Mouse (Mus musculus) limb, embryonic 12.5 days (tissue): Measurements from ENCODE around the gene Sv2b. TPM values are rescaled to one million over a fixed set of nuclear protein-coding genes. Genes with fewer than 3 reads are reported as not detected.
"Not testable (repeated sequence)": the region's sequence is repeated elsewhere in the genome, so short reads cannot be mapped to it uniquely, and the experiment has no call there.

Source experiments
- ATAC-seq: fragments of 200-750 bp; cut with Nextera tagmentation; 2 replicates; pipeline ENCODE4 v1.8.0; 2017; ENCODE audit warnings: low read depth, moderate TSS enrichment; ENCODE audit not compliant: insufficient number of reproducible peaks, insufficient read depth, low FRiP score, low TSS enrichment
- H3K27ac ChIP-seq: fragments of 300-500 bp; sonication (generic); 2 replicates; pipeline ENCODE4 v1.5.1; 2016; ENCODE audit warnings: mild to moderate bottlenecking, moderate library complexity
- H3K27me3 ChIP-seq: fragments of 300-500 bp; sonication (generic); 2 replicates; pipeline ENCODE4 v1.6.1; 2016; ENCODE audit warnings: mild to moderate bottlenecking, moderate library complexity
- H3K36me3 ChIP-seq: fragments of 300-500 bp; sonication (generic); 2 replicates; pipeline ENCODE4 v1.6.1; 2016; ENCODE audit warnings: mild to moderate bottlenecking, moderate library complexity
- H3K4me1 ChIP-seq: fragments of 300-500 bp; sonication (generic); replicated peaks from 2 replicates; pipeline ENCODE4 v1.6.1; 2016
- H3K4me2 ChIP-seq: fragments of 300-500 bp; sonication (generic); 2 replicates; pipeline ENCODE4 v1.6.1; 2016; ENCODE audit warnings: mild to moderate bottlenecking, moderate library complexity
- H3K4me3 ChIP-seq: fragments of 300-500 bp; sonication (generic); replicated peaks from 2 replicates; pipeline ENCODE4 v1.5.1; 2016; ENCODE audit warnings: mild to moderate bottlenecking
- H3K9ac ChIP-seq: fragments of 300-500 bp; sonication (generic); replicated peaks from 2 replicates; pipeline ENCODE4 v1.6.1; 2016; ENCODE audit warnings: mild to moderate bottlenecking, moderate library complexity
- H3K9me3 ChIP-seq: fragments of 300-500 bp; sonication (generic); 2 replicates; pipeline ENCODE4 v1.6.1; 2016; ENCODE audit warnings: mild to moderate bottlenecking, moderate library complexity
- WGBS: fragments of 180-500 bp; shearing (Covaris S2); methylation state at CpG from one replicate; pipeline ENCODE4 v1.1.7; 2016; 5-methylcytosine and 5-hydroxymethylcytosine counted together
- polyA plus RNA-seq: library from polyadenylated mRNA; unstranded; fragments of >200 nt; fragmentation: Nextera tagmentation; extraction: Ambion mirVana; gene quantifications from 2 replicates; pipeline ENCODE4 v1.2.1, GENCODE M21; 2016

Sv2b gene
- polyA plus RNA-seq = 1.6 and 1.8 TPM in 2 replicates

DNA sequence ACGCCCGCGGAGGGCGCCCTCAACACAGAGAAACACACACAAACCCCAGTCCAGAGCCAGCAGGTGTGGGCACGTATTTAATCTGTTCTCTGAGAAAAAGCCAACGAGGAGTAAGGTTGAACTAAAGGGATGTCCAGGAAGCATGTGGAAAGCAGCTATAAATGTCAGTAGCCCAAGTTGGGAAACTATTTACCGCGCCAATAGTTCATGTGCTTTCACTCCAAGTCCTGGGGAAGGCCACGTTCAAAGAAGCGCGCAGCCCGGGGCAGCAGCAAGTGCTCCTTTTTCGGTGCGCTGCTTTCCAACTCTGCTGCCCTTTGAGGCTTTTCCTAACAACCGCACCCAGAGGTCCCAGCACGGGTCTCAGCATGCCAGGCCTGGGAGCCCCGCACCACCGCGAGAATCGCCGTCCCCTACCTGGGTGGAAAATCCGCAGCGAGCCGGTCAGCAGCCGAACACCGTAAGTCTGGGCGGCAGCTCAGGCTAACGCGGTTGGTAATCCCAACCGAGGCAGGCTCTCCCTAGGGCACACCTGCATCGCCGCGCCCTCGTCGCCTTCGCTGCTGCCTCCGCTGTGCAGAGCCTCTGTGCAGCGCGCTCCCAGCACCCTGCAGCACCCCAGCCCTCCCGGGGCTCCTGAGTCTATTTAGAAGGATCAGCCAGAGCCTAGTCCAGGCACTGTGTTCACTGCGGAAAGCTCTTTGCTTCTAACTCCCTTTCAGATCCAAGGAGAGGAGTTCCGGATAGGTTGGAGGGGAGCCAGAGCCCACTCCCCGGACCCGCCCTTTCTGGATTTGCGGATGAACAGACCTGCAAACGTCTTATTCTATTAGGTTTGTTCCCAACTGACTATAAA, at the start of gene Sv2b:
Gene Sv2b (minus strand): TSS at position 806 of the 856 bp plus-strand sequence.
- Histone ChIP-seq H3K27ac (no peak within 1 kb of the TSS), H3K36me3 (no peaks in the 10 kb centered on the region), H3K4me1 (peaks cover 17% of the 10 kb centered on the region), H3K9me3 (no peaks in the 10 kb centered on the region), H3K4me3 (peak within 1 kb of the TSS; percentile 52), H3K4me2 (peak within 1 kb of the TSS; percentile 93), H3K9ac (peak within 1 kb of the TSS; percentile 53), H3K27me3 (peaks cover 49% of the 10 kb centered on the region)
- ATAC-seq = peak; percentile 63
- WGBS = 1% methylated on average over 46 of the region's 46 CpGs

DNA sequence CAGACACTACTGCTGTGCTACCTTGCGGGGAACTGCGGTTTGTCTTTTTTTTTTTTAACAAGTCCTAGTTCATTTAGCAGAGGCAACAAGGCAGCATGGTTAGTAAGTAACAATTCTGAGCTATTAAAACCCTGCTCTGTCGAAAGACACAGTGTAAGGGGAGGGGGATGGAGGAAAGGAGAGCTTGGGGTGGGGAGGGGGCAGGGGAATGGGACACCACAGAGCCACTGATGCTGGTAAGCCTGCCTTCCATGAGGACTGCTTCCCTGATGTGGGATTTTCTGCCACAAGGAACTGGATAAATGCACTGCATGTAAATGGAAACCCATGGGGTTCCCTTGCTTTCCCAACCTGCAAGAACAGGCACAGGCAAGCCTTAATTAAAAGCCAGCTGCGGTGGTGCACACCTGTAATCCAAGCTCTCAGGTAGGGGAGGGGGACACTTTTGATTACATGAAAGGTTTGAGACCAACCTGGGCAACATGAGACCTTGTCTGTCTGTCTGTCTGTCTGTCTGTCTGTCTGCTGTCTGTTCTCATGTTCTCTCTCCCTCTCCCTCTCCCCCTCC, 49.3 kb upstream of the Sv2b start:
- Histone ChIP-seq H3K9ac (no peak overlapping the region), H3K4me2 (no peak overlapping the region), H3K27me3 (no peaks in the 10 kb centered on the region), H3K4me3 (no peak overlapping the region), H3K9me3 (no peaks in the 10 kb centered on the region), H3K4me1 (peaks cover 5% of the 10 kb centered on the region), H3K27ac (no peak overlapping the region), H3K36me3 (no peaks in the 10 kb centered on the region)
- no peak for ATAC-seq
- WGBS = 33% methylated on average over 4 of the region's 4 CpGs

- no peak for ATAC-seq
- H3K9ac ChIP-seq = no peak overlapping the region
- H3K27me3 ChIP-seq = no peaks in the 10 kb centered on the region
- no peaks in the 10 kb centered on the region for H3K36me3 ChIP-seq
- H3K4me1 ChIP-seq = peaks cover 5% of the 10 kb centered on the region
- H3K4me3 ChIP-seq = no peak overlapping the region
- no peak overlapping the region for H3K27ac ChIP-seq
- H3K4me2 ChIP-seq = no peak overlapping the region
- WGBS = 82% methylated on average over 2 of the region's 2 CpGs
- no peaks in the 10 kb centered on the region for H3K9me3 ChIP-seq
Observed at GRCm38 (mm10) chr7:75355521-75355920, 46.5 kb upstream of the Sv2b start.

DNA sequence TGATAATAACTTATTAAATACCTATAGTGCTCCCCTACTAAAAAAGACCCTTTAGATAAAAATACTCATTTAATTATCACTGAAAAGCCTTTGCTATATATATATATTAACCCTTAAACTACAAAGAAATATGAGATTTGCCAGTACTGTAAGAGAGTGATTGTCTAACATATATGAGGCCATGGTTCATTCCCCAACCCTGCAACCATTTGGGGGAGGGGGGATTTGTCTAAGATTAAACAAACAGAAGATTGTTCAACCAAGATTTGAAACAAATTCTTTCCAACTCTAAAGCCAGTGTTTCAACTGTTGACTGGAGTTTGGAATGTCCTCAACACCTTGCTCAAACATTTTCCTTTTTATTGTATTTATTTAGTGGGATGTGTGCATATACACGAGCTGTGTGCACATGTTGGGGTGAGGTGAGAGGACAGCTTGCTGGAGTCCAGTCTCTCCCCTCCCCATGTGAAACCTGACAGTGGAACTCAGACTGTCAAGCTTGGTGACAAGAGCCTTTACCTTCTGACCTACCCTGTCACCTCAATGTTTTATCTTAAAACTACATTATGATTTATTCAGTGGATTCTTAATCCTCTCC, 43.8 kb upstream of the Sv2b start:
- H3K4me2 ChIP-seq = no peak overlapping the region
- WGBS = 52% methylated on average over 1 of the region's 1 CpGs
- no peaks in the 10 kb centered on the region for H3K27me3 ChIP-seq
- no peak overlapping the region for H3K4me3 ChIP-seq
- no peaks in the 10 kb centered on the region for H3K36me3 ChIP-seq
- no peak overlapping the region for H3K27ac ChIP-seq
- no peak for ATAC-seq
- no peak overlapping the region for H3K9ac ChIP-seq
- H3K9me3 ChIP-seq = no peaks in the 10 kb centered on the region
- no peaks in the 10 kb centered on the region for H3K4me1 ChIP-seq

GRCm38 (mm10) chr7:75350172-75350571, 41.1 kb upstream of the Sv2b start:
- no peaks in the 10 kb centered on the region for H3K9me3 ChIP-seq
- no peaks in the 10 kb centered on the region for H3K36me3 ChIP-seq
- H3K4me3 ChIP-seq = no peak overlapping the region
- no peak overlapping the region for H3K9ac ChIP-seq
- ATAC-seq = no peak
- no peak overlapping the region for H3K27ac ChIP-seq
- no peak overlapping the region for H3K4me2 ChIP-seq
- no peaks in the 10 kb centered on the region for H3K4me1 ChIP-seq
- 72% methylated on average over 2 of the region's 2 CpGs for WGBS
- H3K27me3 ChIP-seq = no peaks in the 10 kb centered on the region

- H3K9me3 ChIP-seq = no peaks in the 10 kb centered on the region
- ATAC-seq = no peak
- no peak overlapping the region for H3K9ac ChIP-seq
- H3K4me1 ChIP-seq = peaks cover 12% of the 10 kb centered on the region
- no peaks in the 10 kb centered on the region for H3K36me3 ChIP-seq
- H3K27ac ChIP-seq = no peak overlapping the region
- no peak overlapping the region for H3K4me3 ChIP-seq
- H3K4me2 ChIP-seq = no peak overlapping the region
- 32% methylated on average over 3 of the region's 3 CpGs for WGBS
- H3K27me3 ChIP-seq = no peaks in the 10 kb centered on the region
Observed at GRCm38 (mm10) chr7:75332311-75332710, 23.2 kb upstream of the Sv2b start.

DNA sequence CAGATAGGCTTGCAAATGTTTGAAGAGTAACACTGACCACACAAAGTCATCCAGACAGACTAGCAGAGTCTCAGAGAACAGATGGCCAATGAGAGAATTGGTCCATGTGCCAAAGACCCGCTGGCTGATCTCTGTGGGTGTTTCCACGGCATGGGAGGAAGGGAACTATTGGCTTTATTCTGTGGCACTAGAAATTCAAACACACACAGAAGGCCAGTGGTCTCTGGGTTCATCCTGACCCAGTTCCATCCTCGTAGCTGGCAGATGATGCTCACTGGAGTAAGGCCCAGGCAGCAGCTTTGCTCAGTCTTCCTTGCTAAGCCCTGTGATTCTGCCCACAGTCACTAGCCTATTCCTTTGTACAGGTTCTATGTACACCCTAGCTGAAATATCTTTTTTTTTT, 20.7 kb upstream of the Sv2b start:
- 61% methylated on average over 3 of the region's 3 CpGs for WGBS
- Histone ChIP-seq H3K4me1 (peaks cover 12% of the 10 kb centered on the region), H3K9ac (no peak overlapping the region), H3K9me3 (no peaks in the 10 kb centered on the region), H3K4me2 (no peak overlapping the region), H3K4me3 (no peak overlapping the region), H3K27ac (no peak overlapping the region), H3K36me3 (no peaks in the 10 kb centered on the region), H3K27me3 (no peaks in the 10 kb centered on the region)
- no peak for ATAC-seq

- no peak overlapping the region for H3K4me2 ChIP-seq
- WGBS = 56% methylated on average over 3 of the region's 3 CpGs
- no peaks in the 10 kb centered on the region for H3K27me3 ChIP-seq
- no peak overlapping the region for H3K9ac ChIP-seq
- no peak for ATAC-seq
- H3K4me1 ChIP-seq = peaks cover 12% of the 10 kb centered on the region
- no peaks in the 10 kb centered on the region for H3K9me3 ChIP-seq
- H3K4me3 ChIP-seq = no peak overlapping the region
- no peak overlapping the region for H3K27ac ChIP-seq
- no peaks in the 10 kb centered on the region for H3K36me3 ChIP-seq
Observed at GRCm38 (mm10) chr7:75328721-75329362, 19.8 kb upstream of the Sv2b start.

GRCm38 (mm10) chr7:75325273-75325672, 16.2 kb upstream of the Sv2b start:
- Histone ChIP-seq H3K27me3 (no peaks in the 10 kb centered on the region), H3K4me2 (no peak overlapping the region), H3K9ac (no peak overlapping the region), H3K4me1 (peaks cover 3% of the 10 kb centered on the region; the same call in 1 of the 2 replicates), H3K36me3 (no peaks in the 10 kb centered on the region), H3K27ac (no peak overlapping the region), H3K4me3 (no peak overlapping the region), H3K9me3 (no peaks in the 10 kb centered on the region)
- ATAC-seq = no peak
- WGBS = 77% methylated on average over 1 of the region's 1 CpGs

DNA sequence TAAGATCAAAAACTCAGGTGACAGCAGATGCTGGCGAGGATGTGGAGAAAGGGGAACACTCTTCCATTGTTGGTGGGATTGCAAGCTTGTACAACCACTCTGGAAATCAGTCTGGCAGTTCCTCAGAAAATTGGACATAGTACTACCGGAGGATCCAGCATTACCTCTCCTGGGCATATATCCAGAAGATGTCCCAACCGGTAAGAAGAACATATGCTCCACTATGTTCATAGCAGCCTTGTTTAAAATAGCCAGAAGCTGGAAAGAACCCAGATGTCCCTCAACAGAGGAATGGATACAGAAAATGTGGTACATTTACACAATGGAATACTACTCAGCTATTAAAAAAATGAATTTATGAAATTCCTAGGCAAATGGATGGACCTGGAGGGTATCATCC, 13.7 kb upstream of the Sv2b start:
- ATAC-seq, H3K4me3 ChIP-seq, H3K36me3 ChIP-seq, H3K27ac ChIP-seq, H3K4me1 ChIP-seq, H3K4me2 ChIP-seq, H3K9me3 ChIP-seq, H3K27me3 ChIP-seq, H3K9ac ChIP-seq: not testable (repeated sequence)
- WGBS = 95% methylated on average over 3 of the region's 3 CpGs

- H3K9ac ChIP-seq = no peak overlapping the region
- no peak overlapping the region for H3K4me2 ChIP-seq
- H3K27ac ChIP-seq = no peak overlapping the region
- no peak overlapping the region for H3K4me3 ChIP-seq
- no peaks in the 10 kb centered on the region for H3K36me3 ChIP-seq
- no peaks in the 10 kb centered on the region for H3K27me3 ChIP-seq
- ATAC-seq = no peak
- H3K4me1 ChIP-seq = no peaks in the 10 kb centered on the region
- no peaks in the 10 kb centered on the region for H3K9me3 ChIP-seq
Observed at GRCm38 (mm10) chr7:75320009-75320408, 10.9 kb upstream of the Sv2b start.
